Mouse (Mus musculus) embryonic fibroblast, embryonic 13.5 days (primary cell): ENCODE results near the gene Slc7a11. TPM values are rescaled to one million over a fixed set of nuclear protein-coding genes. Genes with fewer than 3 reads are reported as not detected.
A peak's percentile ranks its signal among the peaks of the same experiment; 100 is the strongest.

ENCODE experiments used
- H3K27ac ChIP-seq: 2 replicates; pipeline ENCODE4 v1.5.1; 2012; ENCODE audit warnings: low read length, control low read depth, inconsistent platforms; ENCODE audit not compliant: insufficient read depth
- H3K4me1 ChIP-seq: 2 replicates; pipeline ENCODE4 v1.6.1; 2011; ENCODE audit warnings: low read length; ENCODE audit not compliant: control insufficient read depth, insufficient read depth
- H3K4me3 ChIP-seq: 2 replicates; pipeline ENCODE4 v1.5.1; 2011; ENCODE audit warnings: mild to moderate bottlenecking, control low read depth, low read length; ENCODE audit not compliant: insufficient read depth
- CTCF ChIP-seq: IDR thresholded peaks from 2 replicates; pipeline ENCODE4 v1.5.1; 2011; ENCODE audit warnings: mild to moderate bottlenecking, control low read depth, low read length, moderate library complexity, borderline replicate concordance; ENCODE audit not compliant: insufficient read depth
- POLR2A ChIP-seq: IDR thresholded peaks from 2 replicates; pipeline ENCODE4 v1.6.1; 2011; ENCODE audit warnings: low read depth, mild to moderate bottlenecking, control low read depth, low read length, moderate library complexity
- polyA plus RNA-seq: library from polyadenylated mRNA; stranded (reverse); fragments of >200 nt; gene quantifications from 2 replicates; pipeline ENCODE4 v1.2.4, GENCODE M21; 2011; ENCODE audit warnings: low read depth; ENCODE audit not compliant: missing spikeins, insufficient read length

Gene Slc7a11
- polyA plus RNA-seq, result 6.4 and 11.2 TPM in 2 replicates

GRCm38 (mm10) chr3:50443421-50443916, at the start of gene Slc7a11:
TSS of gene Slc7a11 (minus strand) at chr3:50443614.
- peak within 1 kb of the TSS; percentile 59 for H3K27ac ChIP-seq
- no peaks in the 10 kb centered on the region; the same call in 1 of the 2 replicates for H3K4me1 ChIP-seq
- TF ChIP-seq POLR2A, result peak; percentile 61; the same call in 1 of the 2 replicates
- TF ChIP-seq CTCF, result no peak
- H3K4me3 ChIP-seq, result peak within 1 kb of the TSS; percentile 13

- Histone ChIP-seq H3K4me3 (no peak overlapping the region), H3K27ac (no peak overlapping the region), H3K4me1 (no peaks in the 10 kb centered on the region)
- TF ChIP-seq POLR2A (no peak), CTCF (no peak)
Measured at GRCm38 (mm10) chr3:50491678-50492077, 48.3 kb upstream of the Slc7a11 start.

GRCm38 (mm10) chr3:50484076-50484475, 40.7 kb upstream of the Slc7a11 start:
- Histone ChIP-seq H3K27ac (no peak overlapping the region), H3K4me3 (no peak overlapping the region)
- TF ChIP-seq CTCF (no peak), POLR2A (no peak)

GRCm38 (mm10) chr3:50462223-50462622, 18.8 kb upstream of the Slc7a11 start:
- Histone ChIP-seq H3K4me1 (no peaks in the 10 kb centered on the region), H3K4me3 (no peak overlapping the region), H3K27ac (no peak overlapping the region)
- TF ChIP-seq POLR2A (no peak), CTCF (no peak)

More at GRCm38 (mm10) chr3:50484076-50484475, 40.7 kb upstream of the Slc7a11 start:
- H3K4me1 ChIP-seq, result no peaks in the 10 kb centered on the region

GRCm38 (mm10) chr3:50457136-50457535, 13.7 kb upstream of the Slc7a11 start:
- TF ChIP-seq CTCF (no peak), POLR2A (no peak)
- H3K4me3 ChIP-seq, result no peak overlapping the region
- no peak overlapping the region for H3K27ac ChIP-seq
- H3K4me1 ChIP-seq, result 0 out of 2 replicates have a peak, but pooled peaks cover 4% of the 10 kb centered on the region

GRCm38 (mm10) chr3:50456564-50456963, 13.2 kb upstream of the Slc7a11 start:
- TF ChIP-seq POLR2A, result no peak
- no peak for TF ChIP-seq CTCF
- Histone ChIP-seq H3K4me3 (no peak overlapping the region), H3K4me1 (0 out of 2 replicates have a peak, but pooled peaks cover 4% of the 10 kb centered on the region), H3K27ac (no peak overlapping the region)

- no peak overlapping the region for H3K4me3 ChIP-seq
- H3K27ac ChIP-seq, result no peak overlapping the region
- H3K4me1 ChIP-seq, result 0 out of 2 replicates have a peak, but pooled peaks cover 4% of the 10 kb centered on the region
- TF ChIP-seq POLR2A (no peak), CTCF (no peak)
Measured at GRCm38 (mm10) chr3:50456023-50456422, 12.6 kb upstream of the Slc7a11 start.

GRCm38 (mm10) chr3:50445050-50445775, 1.8 kb upstream of the Slc7a11 start:
- TF ChIP-seq CTCF (no peak), POLR2A (no peak)
- H3K4me3 ChIP-seq, result no peak overlapping the region
- no peak overlapping the region for H3K27ac ChIP-seq
- H3K4me1 ChIP-seq, result no peaks in the 10 kb centered on the region

GRCm38 (mm10) chr3:50443942-50444341, 528 bp upstream of the Slc7a11 start:
- Histone ChIP-seq H3K27ac (peak overlapping the region; percentile 59), H3K4me1 (no peaks in the 10 kb centered on the region), H3K4me3 (0 out of 2 replicates have a peak overlapping the region, but pooled peaks have one; percentile 7)
- TF ChIP-seq CTCF, result no peak
- TF ChIP-seq POLR2A, result no peak

- Histone ChIP-seq H3K27ac (no peak overlapping the region), H3K4me1 (no peaks in the 10 kb centered on the region; the same call in none of the 2 replicates), H3K4me3 (peak overlapping the region; percentile 5; the same call in 1 of the 2 replicates)
- TF ChIP-seq CTCF (no peak), POLR2A (no peak)
Measured at GRCm38 (mm10) chr3:50442341-50443292, 797 bp downstream of the Slc7a11 start.
